Mouse (Mus musculus): Measurements from ENCODE around the gene 1700034J05Rik. TPM values are rescaled to one million over a fixed set of nuclear protein-coding genes. Genes with fewer than 3 reads are reported as not detected.

Gene 1700034J05Rik
- polyA plus RNA-seq, 1 experiment = not detected

DNA sequence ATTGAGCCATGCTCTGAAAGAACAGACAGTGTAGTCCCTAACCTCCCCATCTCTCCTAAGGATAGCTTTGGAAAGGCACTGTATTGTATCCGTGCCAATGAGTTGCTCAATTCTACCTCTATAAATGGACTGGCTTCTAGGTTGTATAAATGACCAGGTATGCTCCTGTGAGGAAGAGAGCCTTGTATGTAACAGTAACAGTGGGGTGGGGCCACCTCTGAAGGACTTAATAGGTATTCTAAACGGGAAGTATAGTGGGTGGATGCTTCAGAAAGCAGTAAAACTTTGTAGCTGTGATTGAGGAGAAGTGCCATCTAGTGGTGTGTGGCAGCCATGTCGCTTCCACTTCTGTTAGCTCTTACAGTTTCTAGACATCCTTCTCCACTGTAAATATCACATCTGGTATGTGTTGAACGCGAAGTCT, 24.5 kb upstream of the 1700034J05Rik start:
- H3K4me1 ChIP-seq (ENCODE audit: control insufficient read depth, insufficient read depth, low read length) = peaks cover 2% of the 10 kb centered on the region
- H3K4me3 ChIP-seq (ENCODE audit: low read depth, low read length) = no peak overlapping the region
- no peaks in the 10 kb centered on the region for H3K36me3 ChIP-seq (ENCODE audit: control insufficient read depth, insufficient read depth, low read length, poor library complexity, severe bottlenecking)
- no peak overlapping the region for H3K27ac ChIP-seq (ENCODE audit: insufficient read depth, low read length)
- TF ChIP-seq CTCF (IDR thresholded peaks at IDR 0.05; ENCODE audit: low read depth, low read length) (peak; percentile 27), EP300 (IDR thresholded peaks at IDR 0.05; ENCODE audit: insufficient read depth, low read depth, low read length) (no peak)
- no peaks in the 10 kb centered on the region for H3K27me3 ChIP-seq (ENCODE audit: control insufficient read depth, insufficient read depth, low read length, poor library complexity, severe bottlenecking)
- H3K9me3 ChIP-seq (replicated peaks; ENCODE audit: control insufficient read depth, insufficient read depth, low read length, poor library complexity, severe bottlenecking) = no peaks in the 10 kb centered on the region
- no peak overlapping the region for H3K9ac ChIP-seq (ENCODE audit: low read depth, poor library complexity, severe bottlenecking)

DNA sequence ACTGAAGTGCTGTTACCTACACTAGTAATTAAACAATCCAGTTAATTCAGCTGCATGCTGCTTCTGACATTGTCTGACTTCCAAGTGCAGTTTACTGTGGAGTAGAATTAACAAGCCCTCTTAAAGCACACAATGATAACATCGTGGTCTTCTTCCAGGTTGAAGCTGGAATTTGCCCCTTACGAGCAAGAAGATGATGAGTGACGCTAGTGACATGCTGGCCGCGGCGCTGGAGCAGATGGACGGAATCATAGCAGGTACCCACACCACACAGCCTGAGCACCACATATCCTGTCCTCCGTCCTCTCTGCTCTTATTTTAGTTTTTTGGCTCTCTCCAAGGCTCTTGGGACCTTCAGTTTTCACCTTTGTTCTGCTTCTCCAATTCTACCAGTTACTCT, 22.2 kb upstream of the 1700034J05Rik start:
- Histone ChIP-seq H3K36me3 (ENCODE audit: control insufficient read depth, insufficient read depth, low read length, poor library complexity, severe bottlenecking) (no peaks in the 10 kb centered on the region), H3K9ac (ENCODE audit: low read depth, poor library complexity, severe bottlenecking) (no peak overlapping the region), H3K4me1 (ENCODE audit: control insufficient read depth, insufficient read depth, low read length) (no peaks in the 10 kb centered on the region), H3K27ac (ENCODE audit: insufficient read depth, low read length) (no peak overlapping the region), H3K4me3 (ENCODE audit: low read depth, low read length) (no peak overlapping the region), H3K9me3 (replicated peaks; ENCODE audit: control insufficient read depth, insufficient read depth, low read length, poor library complexity, severe bottlenecking) (no peaks in the 10 kb centered on the region), H3K27me3 (ENCODE audit: control insufficient read depth, insufficient read depth, low read length, poor library complexity, severe bottlenecking) (no peaks in the 10 kb centered on the region)
- TF ChIP-seq CTCF (IDR thresholded peaks at IDR 0.05; ENCODE audit: low read depth, low read length) (no peak), POLR2A (IDR thresholded peaks at IDR 0.05; ENCODE audit: insufficient read depth, low read length) (no peak), EP300 (IDR thresholded peaks at IDR 0.05; ENCODE audit: insufficient read depth, low read depth, low read length) (no peak)

DNA sequence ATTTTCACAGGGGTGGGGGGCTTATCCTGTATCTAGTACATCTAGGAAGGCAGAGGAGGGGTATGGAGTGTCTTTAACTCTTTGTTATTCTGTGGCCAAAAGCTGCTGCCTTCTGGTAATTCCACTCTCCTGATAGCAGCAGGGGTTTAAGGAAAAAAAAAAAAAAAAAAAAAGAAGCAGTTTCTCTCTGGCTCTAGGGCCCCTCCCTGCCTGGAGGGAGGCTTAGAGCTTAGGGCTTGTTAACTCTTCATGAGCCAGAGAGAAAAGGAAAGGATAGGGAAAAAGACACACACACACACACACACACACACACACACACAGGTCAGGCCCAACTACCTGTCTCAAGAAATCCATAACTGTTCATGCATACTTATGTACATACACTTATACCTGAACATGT, 19.6 kb upstream of the 1700034J05Rik start:
- no peaks in the 10 kb centered on the region for H3K4me1 ChIP-seq (ENCODE audit: control insufficient read depth, insufficient read depth, low read length)
- H3K4me3 ChIP-seq (ENCODE audit: low read depth, low read length) = no peak overlapping the region
- H3K27ac ChIP-seq (ENCODE audit: insufficient read depth, low read length) = no peak overlapping the region
- H3K27me3 ChIP-seq (ENCODE audit: control insufficient read depth, insufficient read depth, low read length, poor library complexity, severe bottlenecking) = no peaks in the 10 kb centered on the region
- TF ChIP-seq POLR2A (IDR thresholded peaks at IDR 0.05; ENCODE audit: insufficient read depth, low read length) (no peak), EP300 (IDR thresholded peaks at IDR 0.05; ENCODE audit: insufficient read depth, low read depth, low read length) (no peak), CTCF (IDR thresholded peaks at IDR 0.05; ENCODE audit: low read depth, low read length) (no peak)
- no peaks in the 10 kb centered on the region for H3K36me3 ChIP-seq (ENCODE audit: control insufficient read depth, insufficient read depth, low read length, poor library complexity, severe bottlenecking)
- H3K9ac ChIP-seq (ENCODE audit: low read depth, poor library complexity, severe bottlenecking) = no peak overlapping the region
- no peaks in the 10 kb centered on the region for H3K9me3 ChIP-seq (replicated peaks; ENCODE audit: control insufficient read depth, insufficient read depth, low read length, poor library complexity, severe bottlenecking)

DNA sequence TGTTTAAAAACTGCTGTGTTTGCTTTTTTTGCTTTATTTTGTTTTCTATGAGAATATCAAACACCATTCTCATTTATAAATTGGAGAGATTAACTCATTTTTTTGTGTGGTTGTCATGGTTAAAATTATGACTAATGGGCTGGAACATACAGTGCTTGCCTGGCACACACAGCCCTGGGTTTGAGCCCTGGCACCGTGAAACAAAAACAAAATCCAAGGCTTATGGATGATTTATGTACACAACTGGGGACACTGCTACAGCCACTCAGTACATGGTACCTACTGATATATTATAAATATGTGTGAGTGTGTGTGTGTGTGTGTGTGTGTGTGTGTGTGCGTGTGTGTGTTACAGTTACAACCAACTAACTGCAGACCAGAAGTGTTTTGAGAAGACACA, 19.2 kb upstream of the 1700034J05Rik start:
- Histone ChIP-seq H3K27ac (ENCODE audit: insufficient read depth, low read length) (no peak overlapping the region), H3K36me3 (ENCODE audit: control insufficient read depth, insufficient read depth, low read length, poor library complexity, severe bottlenecking) (no peaks in the 10 kb centered on the region), H3K27me3 (ENCODE audit: control insufficient read depth, insufficient read depth, low read length, poor library complexity, severe bottlenecking) (no peaks in the 10 kb centered on the region), H3K9ac (ENCODE audit: low read depth, poor library complexity, severe bottlenecking) (no peak overlapping the region), H3K9me3 (replicated peaks; ENCODE audit: control insufficient read depth, insufficient read depth, low read length, poor library complexity, severe bottlenecking) (no peaks in the 10 kb centered on the region), H3K4me1 (ENCODE audit: control insufficient read depth, insufficient read depth, low read length) (no peaks in the 10 kb centered on the region), H3K4me3 (ENCODE audit: low read depth, low read length) (no peak overlapping the region)
- no peak for TF ChIP-seq EP300 (IDR thresholded peaks at IDR 0.05; ENCODE audit: insufficient read depth, low read depth, low read length)
- no peak for TF ChIP-seq POLR2A (IDR thresholded peaks at IDR 0.05; ENCODE audit: insufficient read depth, low read length)
- TF ChIP-seq CTCF (IDR thresholded peaks at IDR 0.05; ENCODE audit: low read depth, low read length) = no peak

DNA sequence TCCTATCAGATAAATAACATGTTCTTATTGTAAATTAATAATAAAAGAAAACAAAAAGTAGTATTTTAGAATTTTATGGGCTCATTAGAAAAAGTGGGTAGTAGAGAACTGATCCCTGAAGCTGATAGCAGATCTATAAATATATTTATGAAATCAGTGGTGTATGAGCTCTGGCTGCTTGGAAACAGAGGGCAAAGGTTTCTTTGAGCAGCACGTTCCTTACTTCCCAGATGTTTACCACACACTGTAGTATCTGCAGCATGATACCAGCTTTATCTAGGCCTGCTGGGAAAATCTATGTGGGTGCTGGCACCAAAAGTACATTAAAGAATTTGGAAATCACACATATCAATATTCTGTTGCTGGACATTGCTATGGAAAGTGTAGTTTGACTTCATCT, 18.5 kb upstream of the 1700034J05Rik start:
- no peaks in the 10 kb centered on the region for H3K4me1 ChIP-seq (ENCODE audit: control insufficient read depth, insufficient read depth, low read length)
- H3K36me3 ChIP-seq (ENCODE audit: control insufficient read depth, insufficient read depth, low read length, poor library complexity, severe bottlenecking) = no peaks in the 10 kb centered on the region
- no peak overlapping the region for H3K9ac ChIP-seq (ENCODE audit: low read depth, poor library complexity, severe bottlenecking)
- no peak overlapping the region for H3K4me3 ChIP-seq (ENCODE audit: low read depth, low read length)
- H3K27me3 ChIP-seq (ENCODE audit: control insufficient read depth, insufficient read depth, low read length, poor library complexity, severe bottlenecking) = no peaks in the 10 kb centered on the region
- no peak for TF ChIP-seq CTCF (IDR thresholded peaks at IDR 0.05; ENCODE audit: low read depth, low read length)
- TF ChIP-seq POLR2A (IDR thresholded peaks at IDR 0.05; ENCODE audit: insufficient read depth, low read length) = no peak
- no peak for TF ChIP-seq EP300 (IDR thresholded peaks at IDR 0.05; ENCODE audit: insufficient read depth, low read depth, low read length)
- no peak overlapping the region for H3K27ac ChIP-seq (ENCODE audit: insufficient read depth, low read length)
- H3K9me3 ChIP-seq (replicated peaks; ENCODE audit: control insufficient read depth, insufficient read depth, low read length, poor library complexity, severe bottlenecking) = no peaks in the 10 kb centered on the region

DNA sequence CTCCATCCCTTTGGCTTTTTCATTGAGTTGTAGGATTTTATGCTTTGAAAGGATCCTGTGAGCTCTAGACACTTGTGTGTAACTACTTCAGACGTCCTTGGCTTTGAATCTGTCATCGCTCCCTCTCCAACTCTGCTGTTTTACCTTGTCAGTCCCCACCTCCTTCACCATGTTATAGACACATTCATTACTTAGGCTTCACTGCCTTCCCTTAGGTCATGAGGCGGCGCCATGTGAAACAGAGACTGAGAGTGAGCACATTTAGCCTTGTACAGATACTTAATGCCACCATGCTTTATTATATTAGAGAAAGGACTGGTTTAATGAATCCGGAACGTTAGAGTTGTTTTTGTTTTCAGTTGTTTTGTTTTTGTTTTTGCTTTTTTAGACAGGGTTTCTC, 17.8 kb upstream of the 1700034J05Rik start:
- Histone ChIP-seq H3K4me3 (ENCODE audit: low read depth, low read length) (no peak overlapping the region), H3K9ac (ENCODE audit: low read depth, poor library complexity, severe bottlenecking) (no peak overlapping the region), H3K27me3 (ENCODE audit: control insufficient read depth, insufficient read depth, low read length, poor library complexity, severe bottlenecking) (no peaks in the 10 kb centered on the region), H3K27ac (ENCODE audit: insufficient read depth, low read length) (no peak overlapping the region), H3K4me1 (ENCODE audit: control insufficient read depth, insufficient read depth, low read length) (no peaks in the 10 kb centered on the region), H3K36me3 (ENCODE audit: control insufficient read depth, insufficient read depth, low read length, poor library complexity, severe bottlenecking) (no peaks in the 10 kb centered on the region), H3K9me3 (replicated peaks; ENCODE audit: control insufficient read depth, insufficient read depth, low read length, poor library complexity, severe bottlenecking) (no peaks in the 10 kb centered on the region)
- TF ChIP-seq EP300 (IDR thresholded peaks at IDR 0.05; ENCODE audit: insufficient read depth, low read depth, low read length) (no peak), CTCF (IDR thresholded peaks at IDR 0.05; ENCODE audit: low read depth, low read length) (no peak), POLR2A (IDR thresholded peaks at IDR 0.05; ENCODE audit: insufficient read depth, low read length) (no peak)
